Mouse (Mus musculus) midbrain, embryonic 10.5 days (tissue): ENCODE results near the gene Fam92b. TPM values are rescaled to one million over a fixed set of nuclear protein-coding genes. Genes with fewer than 3 reads are reported as not detected.

Source experiments
- DNase-seq: peaks from one replicate; pipeline ENCODE4 v3.0.0-alpha.2; 2017; ENCODE audit warnings: low spot score
- H3K27ac ChIP-seq: fragments of 300-500 bp; sonication (generic); replicated peaks from 2 replicates; pipeline ENCODE4 v1.5.1; 2016; ENCODE audit warnings: mild to moderate bottlenecking
- H3K27me3 ChIP-seq: fragments of 300-500 bp; sonication (generic); 2 replicates; pipeline ENCODE4 v1.6.1; 2016; ENCODE audit warnings: low read depth, mild to moderate bottlenecking; ENCODE audit not compliant: poor library complexity, severe bottlenecking
- H3K36me3 ChIP-seq: fragments of 300-500 bp; sonication (generic); 2 replicates; pipeline ENCODE4 v1.6.1; 2016; ENCODE audit warnings: mild to moderate bottlenecking, moderate library complexity
- H3K4me1 ChIP-seq: fragments of 300-500 bp; sonication (generic); 2 replicates; pipeline ENCODE4 v1.6.1; 2016
- H3K4me3 ChIP-seq: fragments of 300-500 bp; sonication (generic); 2 replicates; pipeline ENCODE4 v1.5.1; 2016; ENCODE audit warnings: mild to moderate bottlenecking, moderate library complexity
- H3K9me3 ChIP-seq: fragments of 300-500 bp; sonication (generic); replicated peaks from 2 replicates; pipeline ENCODE4 v1.6.1; 2016; ENCODE audit warnings: mild to moderate bottlenecking
- WGBS: fragments of 180-500 bp; shearing (Covaris S2); methylation state at CpG from one replicate; pipeline ENCODE4 v1.1.7; 2016; 5-methylcytosine and 5-hydroxymethylcytosine counted together
- polyA plus RNA-seq: library from polyadenylated mRNA; unstranded; fragments of >200 nt; fragmentation: Nextera tagmentation; extraction: Ambion mirVana; gene quantifications from 2 replicates; pipeline ENCODE4 v1.2.1, GENCODE M21; 2016

Fam92b gene
- polyA plus RNA-seq, 1 experiment from 2014 or later = 2.6 TPM

- Histone ChIP-seq H3K27ac (no peak overlapping the region), H3K9me3 (no peaks in the 10 kb centered on the region), H3K27me3 (peaks cover 44% of the 10 kb centered on the region), H3K36me3 (no peaks in the 10 kb centered on the region), H3K4me3 (no peak overlapping the region), H3K4me1 (peaks cover 49% of the 10 kb centered on the region)
- no peak for DNase-seq
- 90% methylated on average over 8 of the region's 8 CpGs for WGBS
Observed at GRCm38 (mm10) chr8:120167136-120167535, 10.1 kb downstream of the Fam92b start.

DNA sequence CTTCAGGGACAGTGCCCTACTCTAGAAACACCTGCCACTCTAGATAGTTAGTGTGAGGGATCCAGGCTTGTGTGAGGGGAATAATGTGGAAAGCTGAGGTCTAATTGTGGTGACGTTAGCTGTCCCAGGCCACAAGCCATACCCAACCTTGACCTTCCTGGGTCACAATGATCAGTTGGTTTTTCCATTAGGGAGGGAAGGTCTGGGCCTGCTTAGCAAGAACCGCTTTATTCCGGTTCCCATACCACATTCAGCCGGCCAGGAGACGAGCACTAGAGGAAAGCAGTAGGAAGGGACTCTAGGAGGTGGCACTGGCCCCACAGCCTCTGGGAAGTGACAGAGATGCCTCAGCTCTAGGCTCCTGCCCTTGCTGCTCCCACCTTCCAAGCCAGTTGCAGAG is 13.2 kb downstream of the Fam92b start:
- no peaks in the 10 kb centered on the region for H3K36me3 ChIP-seq
- peaks cover 37% of the 10 kb centered on the region for H3K27me3 ChIP-seq
- no peak overlapping the region for H3K4me3 ChIP-seq
- 0 out of 2 replicates have a peak overlapping the region, but pooled peaks have one; percentile 24 for H3K27ac ChIP-seq
- peaks cover 59% of the 10 kb centered on the region for H3K4me1 ChIP-seq
- no peaks in the 10 kb centered on the region for H3K9me3 ChIP-seq
- WGBS = 86% methylated on average over 5 of the region's 5 CpGs
- no peak for DNase-seq

GRCm38 (mm10) chr8:120163376-120163775 is 13.9 kb downstream of the Fam92b start:
- H3K27me3 ChIP-seq = peaks cover 31% of the 10 kb centered on the region
- H3K9me3 ChIP-seq = no peaks in the 10 kb centered on the region
- WGBS = 74% methylated on average over 8 of the region's 8 CpGs
- no peak for DNase-seq
- peaks cover 59% of the 10 kb centered on the region for H3K4me1 ChIP-seq
- no peak overlapping the region for H3K27ac ChIP-seq
- no peak overlapping the region for H3K4me3 ChIP-seq
- no peaks in the 10 kb centered on the region for H3K36me3 ChIP-seq

DNA sequence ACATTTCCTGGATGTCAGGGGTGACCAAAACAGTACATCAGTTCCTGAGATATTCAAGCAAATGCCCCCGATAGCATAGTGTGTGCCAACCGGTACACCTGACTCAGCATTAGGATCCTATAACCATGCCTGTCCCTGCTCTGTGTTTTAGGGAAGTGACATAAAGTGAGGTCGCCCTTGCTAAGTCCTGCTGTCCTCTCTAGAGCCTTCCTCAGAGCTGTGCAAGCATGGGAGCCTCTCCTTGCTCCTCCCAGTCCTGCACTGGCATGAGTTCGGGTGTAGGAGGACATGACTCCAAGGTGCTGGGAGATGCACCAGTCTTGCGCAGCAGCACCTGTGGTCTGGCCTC is 14.9 kb downstream of the Fam92b start:
- no peaks in the 10 kb centered on the region for H3K36me3 ChIP-seq
- 87% methylated on average over 5 of the region's 5 CpGs for WGBS
- H3K27me3 ChIP-seq = peaks cover 22% of the 10 kb centered on the region
- no peak overlapping the region for H3K4me3 ChIP-seq
- peaks cover 50% of the 10 kb centered on the region for H3K4me1 ChIP-seq
- no peak for DNase-seq
- H3K27ac ChIP-seq = no peak overlapping the region; the same call in 1 of the 2 replicates
- H3K9me3 ChIP-seq = no peaks in the 10 kb centered on the region

DNA sequence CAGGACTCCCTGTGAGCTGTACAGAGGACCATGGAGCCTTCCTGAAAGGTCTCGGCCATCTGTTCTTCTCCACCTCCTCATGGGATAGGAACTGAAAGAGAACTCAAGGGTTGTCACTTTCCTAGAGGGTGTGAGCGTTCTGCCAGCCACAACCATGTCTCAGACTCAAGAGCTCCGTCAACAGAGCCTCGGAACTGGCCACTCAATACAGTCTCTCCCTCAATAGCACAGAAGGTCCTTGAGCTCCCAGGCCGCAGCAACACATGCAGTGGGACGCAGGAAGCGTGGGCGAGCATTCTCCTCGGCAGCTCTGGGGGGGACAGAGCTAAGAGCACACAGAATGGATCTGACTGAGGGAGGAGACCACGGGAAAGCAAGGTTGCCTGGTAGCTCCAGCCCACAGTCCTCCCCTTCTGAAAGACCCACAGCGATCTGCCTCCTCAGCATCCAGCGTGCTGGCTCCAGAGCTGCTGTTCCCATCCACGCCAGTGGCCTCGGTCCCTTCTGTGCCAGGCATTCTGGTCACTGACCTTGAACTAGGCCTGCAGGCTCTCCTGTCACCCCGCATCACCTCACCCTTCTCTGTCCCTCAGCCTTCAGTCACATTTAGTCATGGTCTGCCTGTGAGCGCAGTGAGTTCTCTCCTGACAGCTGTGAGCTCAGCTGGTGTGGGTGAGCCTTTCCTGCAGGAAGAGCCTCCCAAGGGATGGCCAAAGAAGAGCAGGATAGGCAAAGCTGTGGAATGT is 15.4 kb downstream of the Fam92b start:
- H3K27me3 ChIP-seq = peaks cover 17% of the 10 kb centered on the region; the same call in 1 of the 2 replicates
- H3K27ac ChIP-seq = peak overlapping the region; percentile 53; the same call in 1 of the 2 replicates
- no peaks in the 10 kb centered on the region for H3K36me3 ChIP-seq
- DNase-seq = no peak
- no peaks in the 10 kb centered on the region for H3K9me3 ChIP-seq
- H3K4me1 ChIP-seq = peaks cover 49% of the 10 kb centered on the region
- WGBS = 82% methylated on average over 16 of the region's 16 CpGs
- no peak overlapping the region for H3K4me3 ChIP-seq

GRCm38 (mm10) chr8:120160366-120160765 is 16.9 kb downstream of the Fam92b start:
- 88% methylated on average over 8 of the region's 8 CpGs for WGBS
- Histone ChIP-seq H3K4me3 (no peak overlapping the region), H3K27ac (peak overlapping the region; percentile 46; the same call in 1 of the 2 replicates), H3K36me3 (no peaks in the 10 kb centered on the region), H3K27me3 (peaks cover 13% of the 10 kb centered on the region; the same call in 1 of the 2 replicates), H3K9me3 (no peaks in the 10 kb centered on the region), H3K4me1 (peaks cover 62% of the 10 kb centered on the region)
- DNase-seq = no peak

DNA sequence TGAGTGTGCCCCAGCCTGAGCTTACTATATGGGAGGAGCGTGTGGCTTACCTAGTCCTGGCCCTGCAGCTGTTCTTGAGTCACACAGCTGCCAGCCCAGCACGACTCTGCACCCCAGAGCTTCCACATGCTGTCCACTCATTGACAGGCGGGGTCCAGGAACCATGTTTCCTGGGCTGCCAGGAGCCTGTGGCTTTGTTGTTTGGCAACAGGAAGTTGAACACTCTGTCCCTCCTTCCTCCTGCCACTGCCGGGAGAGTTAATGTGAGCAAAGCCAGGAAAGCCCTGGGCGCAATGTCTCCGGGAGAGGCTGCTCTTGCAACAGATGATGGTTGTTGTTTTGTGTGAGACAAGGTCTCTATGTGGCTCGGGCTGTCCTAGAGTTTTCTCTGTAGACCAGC is 24.6 kb downstream of the Fam92b start:
- Histone ChIP-seq H3K4me3 (no peak overlapping the region), H3K36me3 (peaks cover 7% of the 10 kb centered on the region; the same call in 1 of the 2 replicates), H3K4me1 (peaks cover 40% of the 10 kb centered on the region), H3K27ac (peak overlapping the region; percentile 72), H3K27me3 (peaks cover 4% of the 10 kb centered on the region; the same call in 1 of the 2 replicates), H3K9me3 (no peaks in the 10 kb centered on the region)
- DNase-seq = no peak
- 68% methylated on average over 7 of the region's 7 CpGs for WGBS

- Histone ChIP-seq H3K4me1 (peaks cover 35% of the 10 kb centered on the region), H3K36me3 (peaks cover 10% of the 10 kb centered on the region; the same call in 1 of the 2 replicates), H3K9me3 (no peaks in the 10 kb centered on the region), H3K4me3 (no peak overlapping the region), H3K27ac (peak overlapping the region; percentile 72; the same call in 1 of the 2 replicates), H3K27me3 (peaks cover 4% of the 10 kb centered on the region; the same call in 1 of the 2 replicates)
- no peak for DNase-seq
- WGBS = 71% methylated on average over 9 of the region's 9 CpGs
Observed at GRCm38 (mm10) chr8:120151151-120151550, 26.1 kb downstream of the Fam92b start.

GRCm38 (mm10) chr8:120150028-120150427 is 27.2 kb downstream of the Fam92b start:
- H3K36me3 ChIP-seq = peaks cover 12% of the 10 kb centered on the region; the same call in 1 of the 2 replicates
- no peak overlapping the region for H3K4me3 ChIP-seq
- DNase-seq = no peak
- no peak overlapping the region for H3K27ac ChIP-seq
- peaks cover 4% of the 10 kb centered on the region; the same call in 1 of the 2 replicates for H3K27me3 ChIP-seq
- WGBS = 87% methylated on average over 12 of the region's 12 CpGs
- peaks cover 29% of the 10 kb centered on the region for H3K4me1 ChIP-seq
- no peaks in the 10 kb centered on the region for H3K9me3 ChIP-seq

DNA sequence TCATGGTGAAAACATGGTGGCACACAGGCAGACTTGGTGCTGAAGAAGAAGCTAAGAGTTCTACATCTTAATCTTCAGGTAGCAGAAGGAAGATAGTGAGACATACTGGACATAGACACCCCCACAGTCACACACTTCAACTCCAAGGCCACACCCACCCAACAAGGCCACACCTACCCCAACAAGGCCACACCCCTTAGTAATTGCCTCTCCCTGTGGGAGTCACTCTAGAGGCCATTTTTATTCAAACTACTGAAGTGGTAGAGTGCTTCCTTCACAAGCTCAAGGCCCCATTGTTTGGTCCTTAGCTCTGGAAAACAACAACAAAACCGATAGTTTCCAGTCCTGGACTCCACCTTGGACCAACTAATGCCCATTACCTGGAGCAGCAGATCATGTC is 31.2 kb downstream of the Fam92b start:
- Histone ChIP-seq H3K36me3 (0 out of 2 replicates have a peak, but pooled peaks cover 5% of the 10 kb centered on the region), H3K4me1 (peaks cover 34% of the 10 kb centered on the region), H3K4me3 (no peak overlapping the region), H3K27ac (no peak overlapping the region), H3K27me3 (no peaks in the 10 kb centered on the region), H3K9me3 (no peaks in the 10 kb centered on the region)
- DNase-seq = no peak
- WGBS = 73% methylated on average over 1 of the region's 1 CpGs

- H3K4me3 ChIP-seq = no peak overlapping the region
- peak overlapping the region; percentile 75 for H3K27ac ChIP-seq
- WGBS = 66% methylated on average over 12 of the region's 12 CpGs
- H3K4me1 ChIP-seq = peaks cover 33% of the 10 kb centered on the region
- H3K27me3 ChIP-seq = no peaks in the 10 kb centered on the region
- H3K36me3 ChIP-seq = 0 out of 2 replicates have a peak, but pooled peaks cover 5% of the 10 kb centered on the region
- DNase-seq = no peak
- no peaks in the 10 kb centered on the region for H3K9me3 ChIP-seq
Observed at GRCm38 (mm10) chr8:120144652-120145301, 32.5 kb downstream of the Fam92b start.

DNA sequence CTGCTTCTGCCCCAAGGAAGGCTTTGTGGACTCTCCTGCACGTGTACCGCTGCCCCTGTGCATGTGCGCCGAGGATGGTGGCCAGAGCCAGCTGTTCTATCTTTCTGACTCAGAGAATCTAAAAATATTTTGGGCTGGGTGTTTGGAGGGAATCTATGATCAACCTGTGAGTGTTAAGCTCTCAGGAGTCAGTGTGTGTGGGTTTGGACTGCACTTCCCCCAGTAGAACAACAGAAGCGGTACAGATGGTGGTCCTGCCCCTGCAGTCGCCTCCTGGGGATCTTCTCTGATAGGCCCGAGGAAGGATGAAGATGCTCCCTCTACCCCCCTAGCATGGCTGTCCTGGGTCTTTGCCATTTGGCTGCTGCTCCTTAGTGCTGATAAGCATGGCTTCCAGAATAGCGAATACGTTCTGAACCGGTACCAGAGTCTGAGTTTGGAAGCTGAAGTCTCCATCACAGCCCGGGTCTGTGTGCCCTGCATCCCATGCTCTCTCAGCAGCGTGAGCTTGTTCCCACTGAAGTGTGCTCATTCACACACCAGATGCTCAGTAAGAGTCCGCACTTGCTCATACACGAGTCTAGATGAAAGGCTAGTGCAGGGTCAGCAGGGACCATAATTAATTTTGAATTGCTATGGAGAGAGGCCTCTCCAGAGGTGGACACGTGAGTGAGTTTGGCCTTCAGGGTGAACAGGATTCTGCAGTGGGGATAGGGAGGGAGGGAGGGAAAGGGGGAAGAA is 33.2 kb downstream of the Fam92b start:
- Histone ChIP-seq H3K36me3 (0 out of 2 replicates have a peak, but pooled peaks cover 5% of the 10 kb centered on the region), H3K9me3 (no peaks in the 10 kb centered on the region), H3K4me1 (peaks cover 33% of the 10 kb centered on the region), H3K27ac (peak overlapping the region; percentile 75), H3K4me3 (no peak overlapping the region), H3K27me3 (no peaks in the 10 kb centered on the region)
- 71% methylated on average over 15 of the region's 15 CpGs for WGBS
- no peak for DNase-seq
